Mouse (Mus musculus): Measurements from ENCODE around the gene Lrrc59. TPM values are rescaled to one million over a fixed set of nuclear protein-coding genes. Genes with fewer than 3 reads are reported as not detected.
A peak's percentile ranks its signal among the peaks of the same experiment; 100 is the strongest.

The Lrrc59 gene
- total RNA-seq, 1 experiment = 282 TPM

DNA sequence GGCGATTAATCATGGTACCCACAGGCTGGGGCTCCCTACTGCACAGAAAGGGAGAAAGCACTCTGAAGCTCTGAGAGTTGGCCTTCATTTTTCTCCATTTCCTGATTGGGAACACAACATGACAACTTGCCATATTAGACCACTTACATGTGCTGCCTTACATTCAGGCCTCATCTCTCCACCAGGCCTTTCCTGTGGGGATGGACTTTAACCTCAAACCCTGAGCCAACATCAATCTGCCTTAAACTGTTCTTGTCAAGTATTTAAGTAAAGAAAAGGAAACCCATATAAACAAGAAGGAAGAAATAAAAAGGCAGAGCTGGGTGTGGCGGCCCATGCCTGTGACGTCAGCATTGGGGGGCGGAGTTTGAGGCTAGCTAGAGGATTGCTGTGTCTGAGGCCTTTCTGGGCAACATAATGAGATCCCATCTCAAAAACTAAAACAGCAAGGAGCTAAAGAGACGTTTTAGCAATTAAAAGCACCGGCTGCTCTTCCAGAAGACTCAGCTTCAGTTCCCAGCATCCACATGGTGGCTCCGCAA is 33.2 kb upstream of the Lrrc59 start:
- no peak overlapping the region for H3K27ac ChIP-seq (ENCODE audit: insufficient read depth, low read depth, low read length, poor library complexity, severe bottlenecking)
- DNase-seq (ENCODE audit: low read depth, low spot score) = no peak
- no peaks in the 10 kb centered on the region for H3K9me3 ChIP-seq (ENCODE audit: control insufficient read depth, insufficient read depth, low read depth, low read length)
- in situ Hi-C loops (cut with MboI; ENCODE audit: low sequenced_read_pairs in 2 of 2, unreplicated experiment in 2 of 2) = no loop called here
- no peak overlapping the region for H3K4me3 ChIP-seq (ENCODE audit: insufficient read depth in 1 of 2, low read depth in 1 of 2, low read length in 2 of 2, poor library complexity in 1 of 2, severe bottlenecking in 1 of 2)
- peaks cover 4 to 16% of the 10 kb centered on the region in 2 experiments; a peak in 3 of 4 replicates for H3K4me1 ChIP-seq (ENCODE audit: control insufficient read depth in 2 of 2, insufficient read depth in 2 of 2, low read length in 2 of 2, poor library complexity in 1 of 2)
- H3K36me3 ChIP-seq (ENCODE audit: control insufficient read depth, insufficient read depth, low read length, poor library complexity, severe bottlenecking) = no peaks in the 10 kb centered on the region
- TF ChIP-seq MAFK (IDR thresholded peaks at IDR 0.05; ENCODE audit: insufficient read depth, low read depth, low read length) = no peak
- TF ChIP-seq ZNF384 (IDR thresholded peaks at IDR 0.05; ENCODE audit: low read depth, low read length) = no peak
- no peak for TF ChIP-seq HCFC1 (IDR thresholded peaks at IDR 0.05; ENCODE audit: borderline replicate concordance, insufficient read depth, low read length)
- no peak for TF ChIP-seq ZC3H11A (IDR thresholded peaks at IDR 0.05; ENCODE audit: borderline replicate concordance, low read depth, low read length)
- no peak for TF ChIP-seq CHD2 (IDR thresholded peaks at IDR 0.05; ENCODE audit: low read depth, low read length)
- H3K9ac ChIP-seq (ENCODE audit: insufficient read depth, low read depth, low read length, poor library complexity, severe bottlenecking) = 0 out of 2 replicates have a peak overlapping the region, but pooled peaks have one; percentile 2

DNA sequence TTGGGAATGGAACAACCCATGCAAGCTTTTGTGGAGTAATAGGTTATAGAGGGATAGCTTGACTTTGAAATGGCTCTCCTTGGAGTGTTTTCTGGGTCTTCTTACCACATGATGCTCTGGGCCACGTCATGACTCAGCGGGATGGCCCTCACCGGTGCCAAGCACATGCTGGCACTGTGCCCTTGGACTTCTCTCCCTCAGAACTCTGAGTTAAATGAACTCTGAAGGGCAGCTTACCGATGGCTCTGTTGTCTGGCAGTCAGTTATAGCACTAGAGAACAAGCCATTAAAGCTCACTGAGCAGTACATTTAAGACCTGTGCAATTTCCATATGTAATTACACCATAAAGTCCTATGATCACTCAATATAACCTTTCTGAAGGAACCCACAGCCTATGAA is 32.2 kb upstream of the Lrrc59 start:
- H3K4me3 ChIP-seq (ENCODE audit: insufficient read depth in 1 of 2, low read depth in 1 of 2, low read length in 2 of 2, poor library complexity in 1 of 2, severe bottlenecking in 1 of 2) = no peak overlapping the region
- in situ Hi-C loops (cut with MboI; ENCODE audit: low sequenced_read_pairs in 2 of 2, unreplicated experiment in 2 of 2) = no loop called here
- no peaks in the 10 kb centered on the region for H3K9me3 ChIP-seq (ENCODE audit: control insufficient read depth, insufficient read depth, low read depth, low read length)
- H3K27ac ChIP-seq (ENCODE audit: insufficient read depth, low read depth, low read length, poor library complexity, severe bottlenecking) = no peak overlapping the region
- no peak overlapping the region for H3K9ac ChIP-seq (ENCODE audit: insufficient read depth, low read depth, low read length, poor library complexity, severe bottlenecking)
- peaks cover 4 to 14% of the 10 kb centered on the region in 2 experiments; a peak in 2 of 4 replicates for H3K4me1 ChIP-seq (ENCODE audit: control insufficient read depth in 2 of 2, insufficient read depth in 2 of 2, low read length in 2 of 2, poor library complexity in 1 of 2)
- H3K36me3 ChIP-seq (ENCODE audit: control insufficient read depth, insufficient read depth, low read length, poor library complexity, severe bottlenecking) = no peaks in the 10 kb centered on the region
- no peak for DNase-seq (ENCODE audit: low read depth, low spot score)
- TF ChIP-seq ZC3H11A (IDR thresholded peaks at IDR 0.05; ENCODE audit: borderline replicate concordance, low read depth, low read length) = no peak
- no peak for TF ChIP-seq HCFC1 (IDR thresholded peaks at IDR 0.05; ENCODE audit: borderline replicate concordance, insufficient read depth, low read length)
- no peak for TF ChIP-seq ZNF384 (IDR thresholded peaks at IDR 0.05; ENCODE audit: low read depth, low read length)
- no peak for TF ChIP-seq CHD2 (IDR thresholded peaks at IDR 0.05; ENCODE audit: low read depth, low read length)
- TF ChIP-seq MAFK (IDR thresholded peaks at IDR 0.05; ENCODE audit: insufficient read depth, low read depth, low read length) = no peak

GRCm38 (mm10) chr11:94598437-94599120 is 31.0 kb upstream of the Lrrc59 start:
- Histone ChIP-seq H3K9ac (ENCODE audit: insufficient read depth, low read depth, low read length, poor library complexity, severe bottlenecking) (no peak overlapping the region), H3K9me3 (ENCODE audit: control insufficient read depth, insufficient read depth, low read depth, low read length) (no peaks in the 10 kb centered on the region), H3K27ac (ENCODE audit: insufficient read depth, low read depth, low read length, poor library complexity, severe bottlenecking) (no peak overlapping the region), H3K4me3 (ENCODE audit: insufficient read depth in 1 of 2, low read depth in 1 of 2, low read length in 2 of 2, poor library complexity in 1 of 2, severe bottlenecking in 1 of 2) (no peak overlapping the region), H3K4me1 (ENCODE audit: control insufficient read depth in 2 of 2, insufficient read depth in 2 of 2, low read length in 2 of 2, poor library complexity in 1 of 2) (peaks cover 4 to 16% of the 10 kb centered on the region in 2 experiments; a peak in 2 of 4 replicates), H3K36me3 (ENCODE audit: control insufficient read depth, insufficient read depth, low read length, poor library complexity, severe bottlenecking) (no peaks in the 10 kb centered on the region)
- TF ChIP-seq HCFC1 (IDR thresholded peaks at IDR 0.05; ENCODE audit: borderline replicate concordance, insufficient read depth, low read length) (no peak), ZNF384 (IDR thresholded peaks at IDR 0.05; ENCODE audit: low read depth, low read length) (no peak), ZC3H11A (IDR thresholded peaks at IDR 0.05; ENCODE audit: borderline replicate concordance, low read depth, low read length) (no peak)
- in situ Hi-C loops (cut with MboI; ENCODE audit: low sequenced_read_pairs in 2 of 2, unreplicated experiment in 2 of 2) = no loop called here
- no peak for DNase-seq (ENCODE audit: low read depth, low spot score)

- in situ Hi-C loops (cut with MboI; ENCODE audit: low sequenced_read_pairs in 2 of 2, unreplicated experiment in 2 of 2) = no loop called here
- DNase-seq (ENCODE audit: low read depth, low spot score) = no peak
- Histone ChIP-seq H3K9me3 (ENCODE audit: control insufficient read depth, insufficient read depth, low read depth, low read length) (no peaks in the 10 kb centered on the region), H3K27ac (ENCODE audit: insufficient read depth, low read depth, low read length, poor library complexity, severe bottlenecking) (no peak overlapping the region), H3K9ac (ENCODE audit: insufficient read depth, low read depth, low read length, poor library complexity, severe bottlenecking) (no peak overlapping the region), H3K36me3 (ENCODE audit: control insufficient read depth, insufficient read depth, low read length, poor library complexity, severe bottlenecking) (no peaks in the 10 kb centered on the region), H3K4me3 (ENCODE audit: insufficient read depth in 1 of 2, low read depth in 1 of 2, low read length in 2 of 2, poor library complexity in 1 of 2, severe bottlenecking in 1 of 2) (peak overlapping the region in 1 of 2 experiments; percentile 74; a peak in 1 of 4 replicates), H3K4me1 (ENCODE audit: control insufficient read depth in 2 of 2, insufficient read depth in 2 of 2, low read length in 2 of 2, poor library complexity in 1 of 2) (peaks cover 4 to 19% of the 10 kb centered on the region in 2 experiments; a peak in 2 of 4 replicates)
- TF ChIP-seq MAFK (IDR thresholded peaks at IDR 0.05; ENCODE audit: insufficient read depth, low read depth, low read length) (no peak), ZNF384 (IDR thresholded peaks at IDR 0.05; ENCODE audit: low read depth, low read length) (no peak), CHD2 (IDR thresholded peaks at IDR 0.05; ENCODE audit: low read depth, low read length) (no peak), ZC3H11A (IDR thresholded peaks at IDR 0.05; ENCODE audit: borderline replicate concordance, low read depth, low read length) (no peak)
Measured at GRCm38 (mm10) chr11:94600447-94600846, 29.1 kb upstream of the Lrrc59 start.

Data from ES-E14 (cell line).